Mouse (Mus musculus) heart, adult 2 months (tissue): Measurements from ENCODE around the gene 7530416G11Rik.

Experiments used
- CTCF ChIP-seq: fragments of 200-600 bp; IDR thresholded peaks from 2 replicates; pipeline ENCODE4 v1.8.1; 2022; ENCODE audit warnings: antibody characterized with exemption, mild to moderate bottlenecking, moderate library complexity
- POLR2A ChIP-seq: fragments of 200-500 bp; IDR thresholded peaks from 2 replicates; pipeline ENCODE4 v1.6.1; 2011; ENCODE audit warnings: mild to moderate bottlenecking, low read depth, low read length, control low read depth; ENCODE audit not compliant: insufficient read depth

GRCm38 (mm10) chr15:85463027-85463790, 39.8 kb downstream of the 7530416G11Rik start:
- TF ChIP-seq CTCF = no peak
- no peak for TF ChIP-seq POLR2A
